Mouse (Mus musculus) E14TG2a.4 (cell line): ENCODE measurements around the gene Klrg2.

Experiments used
- CTCF ChIP-seq: conservative IDR thresholded peaks from 2 replicates; pipeline ENCODE4 v1.5.1; 2014; ENCODE audit warnings: low read length
- NANOG ChIP-seq: IDR thresholded peaks from 2 replicates; pipeline ENCODE4 v1.6.1; 2014; ENCODE audit warnings: borderline replicate concordance, low read length, mixed read lengths

DNA sequence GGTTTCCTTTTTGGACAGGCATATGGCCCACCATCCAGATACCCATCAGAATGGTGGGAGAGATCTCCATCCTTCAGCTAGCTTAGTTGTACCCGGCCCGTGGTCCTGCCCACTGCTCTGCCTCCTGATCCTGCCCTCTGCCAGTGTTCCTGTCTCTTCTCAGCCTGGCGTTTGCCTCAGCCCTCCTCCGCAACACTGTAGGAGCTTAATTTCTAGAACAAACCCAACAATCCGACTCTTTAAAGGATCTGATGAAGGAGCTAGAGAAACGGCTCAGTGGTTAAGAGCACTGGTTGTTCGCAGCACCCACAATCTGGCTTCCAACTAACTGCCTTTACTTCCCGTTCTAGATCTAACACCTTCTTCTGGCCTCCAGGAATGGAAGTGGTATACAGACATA lies 2.6 kb downstream of the Klrg2 start:
- no peak for TF ChIP-seq CTCF
- TF ChIP-seq NANOG = no peak
